Mouse (Mus musculus): ENCODE results near the gene Phactr1. TPM values are rescaled to one million over a fixed set of nuclear protein-coding genes. Genes with fewer than 3 reads are reported as not detected.
A peak's percentile ranks its signal among the peaks of the same experiment; 100 is the strongest.

The Phactr1 gene
- polyA plus RNA-seq, 1 experiment from 2014 or later: 0.72 TPM

GRCm38 (mm10) chr13:43094365-43094764, 413.9 kb downstream of the Phactr1 start:
- TF ChIP-seq CTCF (IDR thresholded peaks at IDR 0.05; ENCODE audit: low read depth) (peak; percentile 61), EP300 (IDR thresholded peaks at IDR 0.05; ENCODE audit: low read depth) (no peak)
- no peaks in the 10 kb centered on the region for H3K4me1 ChIP-seq (ENCODE audit: insufficient read depth)
- H3K27ac ChIP-seq (ENCODE audit: low read depth): no peak overlapping the region
- H3K36me3 ChIP-seq (replicated peaks; ENCODE audit: insufficient read depth, low read length): no peaks in the 10 kb centered on the region
- ATAC-seq (no peak), DNase-seq (no peak)
- H3K9ac ChIP-seq (replicated peaks): no peak overlapping the region
- no peak overlapping the region for H3K4me2 ChIP-seq (ENCODE audit: low read depth, low read length)
- no peaks in the 10 kb centered on the region for H3K9me3 ChIP-seq (ENCODE audit: low read length)
- H3K27me3 ChIP-seq (ENCODE audit: insufficient read depth, low read length): no peaks in the 10 kb centered on the region
- H3K4me3 ChIP-seq (ENCODE audit: low read depth, low read length): no peak overlapping the region
- WGBS (ENCODE audit: insufficient replicate concordance): 41% methylated on average over 7 of the region's 7 CpGs

- H3K27ac ChIP-seq (ENCODE audit: low read depth): no peak overlapping the region
- no peak overlapping the region for H3K4me2 ChIP-seq (ENCODE audit: low read depth, low read length)
- H3K9me3 ChIP-seq (ENCODE audit: low read length): no peaks in the 10 kb centered on the region
- H3K9ac ChIP-seq (replicated peaks): no peak overlapping the region
- 72% methylated on average over 7 of the region's 7 CpGs for WGBS (ENCODE audit: insufficient replicate concordance)
- no peaks in the 10 kb centered on the region for H3K36me3 ChIP-seq (replicated peaks; ENCODE audit: insufficient read depth, low read length)
- ATAC-seq: no peak
- TF ChIP-seq EP300 (IDR thresholded peaks at IDR 0.05; ENCODE audit: low read depth) (no peak), CTCF (IDR thresholded peaks at IDR 0.05; ENCODE audit: low read depth) (no peak)
- DNase-seq: no peak
- no peaks in the 10 kb centered on the region for H3K27me3 ChIP-seq (ENCODE audit: insufficient read depth, low read length)
- H3K4me1 ChIP-seq (ENCODE audit: insufficient read depth): no peaks in the 10 kb centered on the region
- no peak overlapping the region for H3K4me3 ChIP-seq (ENCODE audit: low read depth, low read length)
Measured at GRCm38 (mm10) chr13:43102943-43103342, 422.5 kb downstream of the Phactr1 start.

GRCm38 (mm10) chr13:43104496-43104895, 424.1 kb downstream of the Phactr1 start:
- Histone ChIP-seq H3K4me2 (ENCODE audit: low read depth, low read length) (no peak overlapping the region), H3K27me3 (ENCODE audit: insufficient read depth, low read length) (no peaks in the 10 kb centered on the region), H3K36me3 (replicated peaks; ENCODE audit: insufficient read depth, low read length) (no peaks in the 10 kb centered on the region), H3K4me1 (ENCODE audit: insufficient read depth) (no peaks in the 10 kb centered on the region), H3K4me3 (ENCODE audit: low read depth, low read length) (no peak overlapping the region), H3K9ac (replicated peaks) (no peak overlapping the region), H3K9me3 (ENCODE audit: low read length) (no peaks in the 10 kb centered on the region), H3K27ac (ENCODE audit: low read depth) (no peak overlapping the region)
- WGBS (ENCODE audit: insufficient replicate concordance): 91% methylated on average over 9 of the region's 9 CpGs
- no peak for DNase-seq
- TF ChIP-seq EP300 (IDR thresholded peaks at IDR 0.05; ENCODE audit: low read depth): no peak
- no peak for TF ChIP-seq CTCF (IDR thresholded peaks at IDR 0.05; ENCODE audit: low read depth)
- no peak for ATAC-seq

- H3K4me3 ChIP-seq (ENCODE audit: low read depth, low read length): no peak overlapping the region
- H3K36me3 ChIP-seq (replicated peaks; ENCODE audit: insufficient read depth, low read length): no peaks in the 10 kb centered on the region
- H3K4me2 ChIP-seq (ENCODE audit: low read depth, low read length): no peak overlapping the region
- no peaks in the 10 kb centered on the region for H3K4me1 ChIP-seq (ENCODE audit: insufficient read depth)
- H3K27me3 ChIP-seq (ENCODE audit: insufficient read depth, low read length): no peaks in the 10 kb centered on the region
- no peak overlapping the region for H3K9ac ChIP-seq (replicated peaks)
- WGBS (ENCODE audit: insufficient replicate concordance): 64% methylated on average over 7 of the region's 7 CpGs
- H3K27ac ChIP-seq (ENCODE audit: low read depth): no peak overlapping the region
- DNase-seq (no peak), ATAC-seq (no peak)
- no peak for TF ChIP-seq CTCF (IDR thresholded peaks at IDR 0.05; ENCODE audit: low read depth)
- no peak for TF ChIP-seq EP300 (IDR thresholded peaks at IDR 0.05; ENCODE audit: low read depth)
- H3K9me3 ChIP-seq (ENCODE audit: low read length): no peaks in the 10 kb centered on the region
Measured at GRCm38 (mm10) chr13:43112280-43112679, 431.9 kb downstream of the Phactr1 start.

GRCm38 (mm10) chr13:43112707-43113106, 432.3 kb downstream of the Phactr1 start:
- Histone ChIP-seq H3K4me1 (ENCODE audit: insufficient read depth) (no peaks in the 10 kb centered on the region), H3K36me3 (replicated peaks; ENCODE audit: insufficient read depth, low read length) (no peaks in the 10 kb centered on the region), H3K27ac (ENCODE audit: low read depth) (no peak overlapping the region), H3K4me2 (ENCODE audit: low read depth, low read length) (no peak overlapping the region), H3K9me3 (ENCODE audit: low read length) (no peaks in the 10 kb centered on the region), H3K27me3 (ENCODE audit: insufficient read depth, low read length) (no peaks in the 10 kb centered on the region), H3K4me3 (ENCODE audit: low read depth, low read length) (no peak overlapping the region), H3K9ac (replicated peaks) (no peak overlapping the region)
- WGBS (ENCODE audit: insufficient replicate concordance): 32% methylated on average over 3 of the region's 3 CpGs
- TF ChIP-seq CTCF (IDR thresholded peaks at IDR 0.05; ENCODE audit: low read depth) (no peak), EP300 (IDR thresholded peaks at IDR 0.05; ENCODE audit: low read depth) (no peak)
- DNase-seq (no peak), ATAC-seq (no peak)

- H3K9me3 ChIP-seq (ENCODE audit: low read length): no peaks in the 10 kb centered on the region
- H3K4me3 ChIP-seq (ENCODE audit: low read depth, low read length): no peak overlapping the region
- TF ChIP-seq EP300 (IDR thresholded peaks at IDR 0.05; ENCODE audit: low read depth): no peak
- no peak for TF ChIP-seq CTCF (IDR thresholded peaks at IDR 0.05; ENCODE audit: low read depth)
- 90% methylated on average over 3 of the region's 3 CpGs for WGBS (ENCODE audit: insufficient replicate concordance)
- H3K9ac ChIP-seq (replicated peaks): no peak overlapping the region
- ATAC-seq (no peak), DNase-seq (no peak)
- H3K4me2 ChIP-seq (ENCODE audit: low read depth, low read length): no peak overlapping the region
- no peak overlapping the region for H3K27ac ChIP-seq (ENCODE audit: low read depth)
- no peaks in the 10 kb centered on the region for H3K4me1 ChIP-seq (ENCODE audit: insufficient read depth)
- H3K27me3 ChIP-seq (ENCODE audit: insufficient read depth, low read length): no peaks in the 10 kb centered on the region
- no peaks in the 10 kb centered on the region for H3K36me3 ChIP-seq (replicated peaks; ENCODE audit: insufficient read depth, low read length)
Measured at GRCm38 (mm10) chr13:43113141-43113540, 432.7 kb downstream of the Phactr1 start.
